Mouse (Mus musculus): ENCODE measurements at regions not wholly inside any gene's neighbourhood (a gene's known extent, or its start where the extent isn't known, plus 50 kb on each side); places are given as distances from the start of the nearest gene placed in this dataset.

- Histone ChIP-seq H3K27ac (ENCODE audit: insufficient read depth, low read depth, low read length) (no peak overlapping the region), H3K4me3 (ENCODE audit: insufficient read depth, low read depth, low read length) (no peak overlapping the region), H3K4me1 (ENCODE audit: control insufficient read depth, insufficient read depth, low read length) (no peaks in the 10 kb centered on the region)
- 83% methylated on average over 2 of the region's 2 CpGs for WGBS
- no peak for TF ChIP-seq POLR2A (IDR thresholded peaks at IDR 0.05; ENCODE audit: insufficient read depth, low read depth, low read length)
- TF ChIP-seq CTCF (IDR thresholded peaks at IDR 0.05; ENCODE audit: insufficient read depth, low read depth, low read length), result no peak
Observed at GRCm38 (mm10) chr16:71737941-71738340, 570.2 kb upstream of the Robo1 start.

GRCm38 (mm10) chr16:71739104-71739503 is 569.0 kb upstream of the Robo1 start:
- TF ChIP-seq CTCF (IDR thresholded peaks at IDR 0.05; ENCODE audit: insufficient read depth, low read depth, low read length) (no peak), POLR2A (IDR thresholded peaks at IDR 0.05; ENCODE audit: insufficient read depth, low read depth, low read length) (no peak)
- 89% methylated on average over 5 of the region's 5 CpGs for WGBS
- Histone ChIP-seq H3K4me3 (ENCODE audit: insufficient read depth, low read depth, low read length) (no peak overlapping the region), H3K4me1 (ENCODE audit: control insufficient read depth, insufficient read depth, low read length) (no peaks in the 10 kb centered on the region), H3K27ac (ENCODE audit: insufficient read depth, low read depth, low read length) (no peak overlapping the region)

GRCm38 (mm10) chr16:71780945-71781344 is 527.2 kb upstream of the Robo1 start:
- TF ChIP-seq POLR2A (IDR thresholded peaks at IDR 0.05; ENCODE audit: insufficient read depth, low read depth, low read length) (no peak), CTCF (IDR thresholded peaks at IDR 0.05; ENCODE audit: insufficient read depth, low read depth, low read length) (no peak)
- no peak overlapping the region for H3K4me3 ChIP-seq (ENCODE audit: insufficient read depth, low read depth, low read length)
- H3K27ac ChIP-seq (ENCODE audit: insufficient read depth, low read depth, low read length), result no peak overlapping the region
- H3K4me1 ChIP-seq (ENCODE audit: control insufficient read depth, insufficient read depth, low read length), result no peaks in the 10 kb centered on the region

- no peak overlapping the region for H3K4me3 ChIP-seq (ENCODE audit: insufficient read depth, low read depth, low read length)
- no peaks in the 10 kb centered on the region for H3K4me1 ChIP-seq (ENCODE audit: control insufficient read depth, insufficient read depth, low read length)
- no peak overlapping the region for H3K27ac ChIP-seq (ENCODE audit: insufficient read depth, low read depth, low read length)
- TF ChIP-seq POLR2A (IDR thresholded peaks at IDR 0.05; ENCODE audit: insufficient read depth, low read depth, low read length) (no peak), CTCF (IDR thresholded peaks at IDR 0.05; ENCODE audit: insufficient read depth, low read depth, low read length) (no peak)
- WGBS, result 88% methylated on average over 5 of the region's 5 CpGs
Observed at GRCm38 (mm10) chr16:71812840-71813239, 495.3 kb upstream of the Robo1 start.

- Histone ChIP-seq H3K4me1 (ENCODE audit: control insufficient read depth, insufficient read depth, low read length) (no peaks in the 10 kb centered on the region), H3K27ac (ENCODE audit: insufficient read depth, low read depth, low read length) (no peak overlapping the region), H3K4me3 (ENCODE audit: insufficient read depth, low read depth, low read length) (no peak overlapping the region)
- no peak for TF ChIP-seq CTCF (IDR thresholded peaks at IDR 0.05; ENCODE audit: insufficient read depth, low read depth, low read length)
- WGBS, result 89% methylated on average over 2 of the region's 2 CpGs
Observed at GRCm38 (mm10) chr16:71835325-71835724, 472.8 kb upstream of the Robo1 start.

- no peak overlapping the region for H3K4me3 ChIP-seq (ENCODE audit: insufficient read depth, low read depth, low read length)
- H3K27ac ChIP-seq (ENCODE audit: insufficient read depth, low read depth, low read length), result no peak overlapping the region
- H3K4me1 ChIP-seq (ENCODE audit: control insufficient read depth, insufficient read depth, low read length), result no peaks in the 10 kb centered on the region
- no peak for TF ChIP-seq CTCF (IDR thresholded peaks at IDR 0.05; ENCODE audit: insufficient read depth, low read depth, low read length)
- TF ChIP-seq POLR2A (IDR thresholded peaks at IDR 0.05; ENCODE audit: insufficient read depth, low read depth, low read length), result no peak
- WGBS, result 97% methylated on average over 3 of the region's 3 CpGs
Observed at GRCm38 (mm10) chr16:71850097-71850496, 458.0 kb upstream of the Robo1 start.

- Histone ChIP-seq H3K27ac (ENCODE audit: insufficient read depth, low read depth, low read length) (no peak overlapping the region), H3K4me3 (ENCODE audit: insufficient read depth, low read depth, low read length) (no peak overlapping the region), H3K4me1 (ENCODE audit: control insufficient read depth, insufficient read depth, low read length) (no peaks in the 10 kb centered on the region)
- TF ChIP-seq POLR2A (IDR thresholded peaks at IDR 0.05; ENCODE audit: insufficient read depth, low read depth, low read length) (no peak), CTCF (IDR thresholded peaks at IDR 0.05; ENCODE audit: insufficient read depth, low read depth, low read length) (no peak)
- WGBS, result 81% methylated on average over 3 of the region's 3 CpGs
Observed at GRCm38 (mm10) chr16:71851590-71852190, 456.4 kb upstream of the Robo1 start.

- Histone ChIP-seq H3K4me3 (ENCODE audit: insufficient read depth, low read depth, low read length) (no peak overlapping the region), H3K27ac (ENCODE audit: insufficient read depth, low read depth, low read length) (no peak overlapping the region), H3K4me1 (ENCODE audit: control insufficient read depth, insufficient read depth, low read length) (no peaks in the 10 kb centered on the region)
- TF ChIP-seq POLR2A (IDR thresholded peaks at IDR 0.05; ENCODE audit: insufficient read depth, low read depth, low read length) (no peak), CTCF (IDR thresholded peaks at IDR 0.05; ENCODE audit: insufficient read depth, low read depth, low read length) (no peak)
Observed at GRCm38 (mm10) chr16:71857877-71858276, 450.2 kb upstream of the Robo1 start.

- 88% methylated on average over 2 of the region's 2 CpGs for WGBS
- Histone ChIP-seq H3K27ac (ENCODE audit: insufficient read depth, low read depth, low read length) (no peak overlapping the region), H3K4me3 (ENCODE audit: insufficient read depth, low read depth, low read length) (no peak overlapping the region), H3K4me1 (ENCODE audit: control insufficient read depth, insufficient read depth, low read length) (no peaks in the 10 kb centered on the region)
- TF ChIP-seq POLR2A (IDR thresholded peaks at IDR 0.05; ENCODE audit: insufficient read depth, low read depth, low read length), result no peak
- TF ChIP-seq CTCF (IDR thresholded peaks at IDR 0.05; ENCODE audit: insufficient read depth, low read depth, low read length), result no peak
Observed at GRCm38 (mm10) chr16:71860205-71860604, 447.9 kb upstream of the Robo1 start.

- TF ChIP-seq POLR2A (IDR thresholded peaks at IDR 0.05; ENCODE audit: insufficient read depth, low read depth, low read length) (no peak), CTCF (IDR thresholded peaks at IDR 0.05; ENCODE audit: insufficient read depth, low read depth, low read length) (no peak)
- no peak overlapping the region for H3K4me3 ChIP-seq (ENCODE audit: insufficient read depth, low read depth, low read length)
- no peak overlapping the region for H3K27ac ChIP-seq (ENCODE audit: insufficient read depth, low read depth, low read length)
- WGBS, result 86% methylated on average over 4 of the region's 4 CpGs
- no peaks in the 10 kb centered on the region for H3K4me1 ChIP-seq (ENCODE audit: control insufficient read depth, insufficient read depth, low read length)
Observed at GRCm38 (mm10) chr16:71885701-71886100, 422.4 kb upstream of the Robo1 start.
